Mouse (Mus musculus) kidney, postnatal 0 days (tissue): ENCODE data around the gene Cd82. TPM values are rescaled to one million over a fixed set of nuclear protein-coding genes. Genes with fewer than 3 reads are reported as not detected.
A peak's percentile ranks its signal among the peaks of the same experiment; 100 is the strongest.

ENCODE experiments used
- ATAC-seq: fragments of 200-750 bp; cut with Nextera tagmentation; replicated peaks from 2 replicates; pipeline ENCODE4 v1.8.0; 2017; ENCODE audit warnings: low read depth, moderate number of reproducible peaks, moderate TSS enrichment, moderate library complexity; ENCODE audit not compliant: low FRiP score
- DNase-seq: peaks from one replicate; pipeline ENCODE4 v3.0.0-alpha.2; 2016; ENCODE audit warnings: low spot score
- H3K27ac ChIP-seq: fragments of 300-500 bp; sonication (generic); 2 replicates; pipeline ENCODE4 v1.5.1; 2014; ENCODE audit warnings: mild to moderate bottlenecking
- H3K27me3 ChIP-seq: fragments of 300-500 bp; sonication (generic); 2 replicates; pipeline ENCODE4 v1.6.1; 2014; ENCODE audit warnings: low read length, mixed read lengths; ENCODE audit not compliant: insufficient read depth
- H3K36me3 ChIP-seq: fragments of 300-500 bp; sonication (generic); 2 replicates; pipeline ENCODE4 v1.6.1; 2014; ENCODE audit warnings: low read length, mixed read lengths; ENCODE audit not compliant: insufficient read depth
- H3K4me1 ChIP-seq: fragments of 300-500 bp; sonication (generic); replicated peaks from 2 replicates; pipeline ENCODE4 v1.6.1; 2014; ENCODE audit warnings: antibody characterized with exemption, low read length, mixed read lengths; ENCODE audit not compliant: insufficient read depth
- H3K4me2 ChIP-seq: fragments of 300-500 bp; sonication (generic); 2 replicates; pipeline ENCODE4 v1.6.1; 2014; ENCODE audit warnings: mild to moderate bottlenecking, low read length, moderate library complexity, mixed read lengths
- H3K4me3 ChIP-seq: fragments of 300-500 bp; sonication (generic); replicated peaks from 2 replicates; pipeline ENCODE4 v1.5.1; 2014; ENCODE audit warnings: low read depth, low read length
- H3K9ac ChIP-seq: fragments of 300-500 bp; sonication (generic); 2 replicates; pipeline ENCODE4 v1.6.1; 2014; ENCODE audit warnings: low read depth, low read length
- H3K9me3 ChIP-seq: fragments of 300-500 bp; sonication (generic); replicated peaks from 2 replicates; pipeline ENCODE4 v1.6.1; 2016; ENCODE audit warnings: low read length, inconsistent platforms, mixed read lengths
- CTCF ChIP-seq: IDR thresholded peaks from 2 replicates; pipeline ENCODE4 v1.5.1; 2016; ENCODE audit warnings: antibody characterized with exemption, low read depth, mild to moderate bottlenecking, moderate library complexity
- WGBS: fragments of 180-500 bp; shearing (Covaris S2); extraction: QIAGEN DNeasy Blood & Tissue Kit; methylation state at CpG from one replicate; pipeline ENCODE4 v1.1.7; 2014; 5-methylcytosine and 5-hydroxymethylcytosine counted together
- polyA plus RNA-seq: library from polyadenylated mRNA; unstranded; fragments of >200 nt; fragmentation: Nextera tagmentation; extraction: Ambion mirVana; gene quantifications from 2 replicates; pipeline ENCODE4 v1.2.1, GENCODE M21; 2015

Cd82 gene
- polyA plus RNA-seq, 1 experiment from 2014 or later, result 85.1 TPM

DNA sequence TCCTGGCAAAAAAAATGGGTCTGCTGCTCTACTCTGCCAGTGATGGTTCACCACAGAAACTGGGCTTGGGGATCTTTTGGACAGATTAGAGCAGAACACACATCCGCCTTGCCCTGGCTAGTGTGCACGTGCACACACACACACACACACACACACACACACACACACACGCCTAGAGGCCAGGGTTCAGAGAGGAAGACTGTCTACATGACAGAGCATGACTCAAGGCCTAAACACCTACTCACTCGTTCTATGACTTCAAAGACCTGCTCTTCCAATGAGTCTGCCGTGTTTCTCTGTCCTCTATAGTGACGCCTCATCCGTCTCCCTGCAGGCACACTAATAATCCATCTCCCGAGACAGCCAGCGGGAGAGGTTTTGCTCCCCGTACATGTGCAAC is 8.6 kb downstream of the Cd82 start:
- no peaks in the 10 kb centered on the region for H3K36me3 ChIP-seq
- H3K27ac ChIP-seq, result 0 out of 2 replicates have a peak overlapping the region, but pooled peaks have one; percentile 57
- 52% methylated on average over 10 of the region's 10 CpGs for WGBS
- H3K4me2 ChIP-seq, result no peak overlapping the region
- DNase-seq, result no peak
- ATAC-seq, result no peak
- no peaks in the 10 kb centered on the region for H3K27me3 ChIP-seq
- H3K9me3 ChIP-seq, result no peaks in the 10 kb centered on the region
- no peak for TF ChIP-seq CTCF
- peaks cover 42% of the 10 kb centered on the region for H3K4me1 ChIP-seq
- no peak overlapping the region for H3K4me3 ChIP-seq
- H3K9ac ChIP-seq, result no peak overlapping the region; the same call in 1 of the 2 replicates

DNA sequence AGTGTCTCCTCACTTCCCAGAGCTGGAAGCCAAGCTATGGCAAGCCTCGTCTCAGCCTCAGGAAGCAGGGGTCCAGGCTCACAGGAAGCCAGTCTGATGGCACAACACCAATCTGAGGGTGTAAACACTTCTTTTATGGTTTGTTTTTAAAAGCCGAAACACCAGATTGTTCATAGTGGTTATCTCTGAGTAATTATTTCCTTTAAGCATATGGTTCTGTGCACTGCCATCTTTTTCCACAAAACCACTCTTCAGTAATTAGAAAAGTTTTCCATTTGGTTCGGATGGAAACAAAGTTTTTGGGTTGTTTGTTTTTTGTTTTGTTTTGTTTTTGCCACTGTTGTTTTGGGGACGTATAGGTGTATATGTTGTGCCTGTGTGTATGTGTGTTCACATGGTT is 9.9 kb downstream of the Cd82 start:
- Histone ChIP-seq H3K9me3 (no peaks in the 10 kb centered on the region), H3K27me3 (no peaks in the 10 kb centered on the region), H3K4me1 (peaks cover 37% of the 10 kb centered on the region), H3K9ac (0 out of 2 replicates have a peak overlapping the region, but pooled peaks have one; percentile 35), H3K4me3 (no peak overlapping the region), H3K4me2 (peak overlapping the region; percentile 28; the same call in 1 of the 2 replicates), H3K27ac (peak overlapping the region; percentile 88), H3K36me3 (no peaks in the 10 kb centered on the region)
- TF ChIP-seq CTCF, result no peak
- 73% methylated on average over 4 of the region's 4 CpGs for WGBS
- DNase-seq (no peak), ATAC-seq (no peak)

DNA sequence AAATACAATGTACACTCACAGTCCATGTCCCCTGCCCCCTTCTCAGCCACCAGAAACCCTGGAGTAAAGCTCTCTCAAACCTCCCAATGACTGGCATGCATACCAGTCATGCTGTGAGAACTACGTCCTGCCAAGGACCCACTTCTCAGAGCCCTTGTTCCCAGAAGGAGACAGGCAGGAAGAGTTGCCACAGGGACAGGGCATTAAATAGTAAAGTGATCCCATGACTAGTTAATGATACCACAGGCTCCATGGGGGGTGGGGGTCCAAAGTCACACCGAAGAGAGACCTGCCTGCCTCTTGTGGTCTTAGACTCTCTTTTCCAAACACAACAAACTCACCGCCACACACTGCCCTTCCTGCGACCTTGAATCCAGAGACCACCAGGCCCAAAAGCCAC is 10.4 kb downstream of the Cd82 start:
- no peaks in the 10 kb centered on the region for H3K27me3 ChIP-seq
- peaks cover 33% of the 10 kb centered on the region for H3K4me1 ChIP-seq
- DNase-seq (peak; percentile 31), ATAC-seq (peak; percentile 71)
- H3K36me3 ChIP-seq, result no peaks in the 10 kb centered on the region
- H3K4me2 ChIP-seq, result peak overlapping the region; percentile 28; the same call in 1 of the 2 replicates
- H3K4me3 ChIP-seq, result no peak overlapping the region
- 47% methylated on average over 4 of the region's 4 CpGs for WGBS
- peak overlapping the region; percentile 88 for H3K27ac ChIP-seq
- no peaks in the 10 kb centered on the region for H3K9me3 ChIP-seq
- no peak for TF ChIP-seq CTCF
- 0 out of 2 replicates have a peak overlapping the region, but pooled peaks have one; percentile 35 for H3K9ac ChIP-seq

DNA sequence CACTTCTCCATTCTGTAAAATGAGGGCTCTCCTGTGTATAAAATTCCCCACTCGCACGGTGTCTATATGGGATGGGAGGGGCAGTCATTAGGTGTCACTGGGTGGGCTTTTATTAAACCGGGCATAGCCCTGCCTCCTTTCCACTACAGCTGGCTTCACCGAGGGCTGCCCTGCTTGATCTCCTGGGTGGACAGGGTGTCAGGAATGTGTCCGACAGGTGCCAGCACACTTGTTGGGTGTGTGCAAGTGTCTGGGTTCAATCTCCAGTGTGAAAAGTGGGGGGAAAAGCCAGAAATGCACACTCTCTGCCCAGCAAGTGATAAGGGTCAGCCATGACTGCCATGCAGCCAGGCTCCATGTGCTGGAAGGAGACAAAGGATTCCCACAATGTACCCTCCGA is 10.9 kb downstream of the Cd82 start:
- Histone ChIP-seq H3K4me2 (no peak overlapping the region), H3K9ac (peak overlapping the region; percentile 35; the same call in 1 of the 2 replicates), H3K27ac (peak overlapping the region; percentile 88), H3K4me3 (no peak overlapping the region), H3K36me3 (no peaks in the 10 kb centered on the region), H3K27me3 (no peaks in the 10 kb centered on the region), H3K4me1 (peaks cover 31% of the 10 kb centered on the region), H3K9me3 (no peaks in the 10 kb centered on the region)
- DNase-seq, result no peak
- no peak for TF ChIP-seq CTCF
- 53% methylated on average over 6 of the region's 6 CpGs for WGBS
- ATAC-seq, result peak; percentile 4; the same call in 1 of the 2 replicates

DNA sequence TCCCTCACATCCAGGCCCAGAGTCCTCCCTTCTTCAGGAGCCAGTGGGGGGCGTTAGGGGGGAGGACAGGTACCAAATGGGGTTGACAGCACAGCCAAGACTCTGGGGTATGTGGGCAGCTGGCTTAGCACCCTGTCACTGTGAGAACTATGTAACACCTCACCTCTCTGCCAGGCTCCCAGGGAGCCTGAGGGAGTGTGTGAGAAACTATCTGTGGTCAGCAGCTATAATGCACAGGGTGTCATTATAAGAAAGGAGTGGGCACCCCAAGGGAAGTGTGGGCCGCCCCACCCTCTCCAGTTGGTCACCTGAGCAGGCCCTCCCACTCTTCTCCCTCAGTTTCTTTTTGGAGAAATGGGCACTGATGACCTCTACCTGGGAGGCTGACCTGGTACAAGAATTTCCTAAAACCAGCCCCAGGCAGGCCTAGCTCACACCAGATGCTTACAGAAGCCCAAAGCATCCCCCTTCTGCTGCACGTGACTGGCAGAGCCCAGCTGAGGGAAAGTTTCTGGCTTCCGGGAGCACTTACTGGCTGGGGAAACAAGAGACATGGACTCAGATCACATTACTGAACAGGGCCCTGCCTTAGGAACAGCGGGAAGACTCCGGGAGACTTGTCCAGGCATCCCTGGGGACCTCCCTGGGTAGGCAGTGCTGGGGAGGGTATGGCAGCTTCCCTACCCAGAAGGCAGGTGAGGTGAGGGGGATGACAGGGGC is 11.6 kb downstream of the Cd82 start:
- Histone ChIP-seq H3K9me3 (no peaks in the 10 kb centered on the region), H3K27ac (peak overlapping the region; percentile 88), H3K36me3 (no peaks in the 10 kb centered on the region), H3K9ac (peak overlapping the region; percentile 35; the same call in 1 of the 2 replicates), H3K4me3 (no peak overlapping the region), H3K4me1 (peaks cover 36% of the 10 kb centered on the region), H3K27me3 (no peaks in the 10 kb centered on the region), H3K4me2 (0 out of 2 replicates have a peak overlapping the region, but pooled peaks have one; percentile 10)
- DNase-seq, result peak; percentile 75
- no peak for TF ChIP-seq CTCF
- WGBS, result 44% methylated on average over 6 of the region's 6 CpGs
- peak; percentile 4; the same call in 1 of the 2 replicates for ATAC-seq

DNA sequence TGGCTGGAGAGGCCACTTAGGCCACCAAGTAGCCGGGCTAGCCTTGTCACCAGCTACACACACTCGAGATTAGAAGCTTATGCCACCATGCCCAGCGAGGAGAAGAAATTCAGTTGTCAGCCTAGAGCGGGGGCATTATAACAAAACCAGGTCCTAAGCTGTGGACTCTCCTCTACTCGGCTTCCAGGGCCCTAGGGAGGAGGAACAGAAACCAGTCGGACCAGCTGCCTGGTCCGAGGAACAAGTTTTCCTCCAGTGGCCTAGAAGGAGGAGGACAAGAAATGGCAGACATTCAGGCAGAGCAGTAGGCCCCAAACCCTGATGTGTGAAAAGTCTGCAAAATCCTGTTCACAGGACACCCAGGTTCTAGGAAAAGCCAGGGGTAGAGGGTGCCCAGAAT is 12.2 kb downstream of the Cd82 start:
- Histone ChIP-seq H3K4me2 (no peak overlapping the region), H3K9me3 (no peaks in the 10 kb centered on the region), H3K4me3 (no peak overlapping the region), H3K27me3 (no peaks in the 10 kb centered on the region), H3K9ac (no peak overlapping the region), H3K27ac (peak overlapping the region; percentile 88), H3K4me1 (peaks cover 39% of the 10 kb centered on the region), H3K36me3 (no peaks in the 10 kb centered on the region)
- 71% methylated on average over 7 of the region's 7 CpGs for WGBS
- ATAC-seq (no peak), DNase-seq (no peak)
- no peak for TF ChIP-seq CTCF
